Mouse (Mus musculus) MEL (cell line): Measurements from ENCODE around the gene 1600014C10Rik.

Experiments used
- BHLHE40 ChIP-seq: IDR thresholded peaks from 2 replicates; pipeline ENCODE4 v1.6.1; 2012; ENCODE audit warnings: low read depth, mild to moderate bottlenecking, inconsistent platforms, low read length, improper control_type of control experiment, borderline replicate concordance
- EP300 ChIP-seq, 2 experiments: IDR thresholded peaks; 2 replicates each; pipeline ENCODE4 v1.6.1; 2011; ENCODE audit warnings: improper control_type of control experiment in 2 of 2, low read length in 2 of 2, low read depth in 1 of 2, mild to moderate bottlenecking in 1 of 2
- HCFC1 ChIP-seq: IDR thresholded peaks from 2 replicates; pipeline ENCODE4 v1.6.1; 2012; ENCODE audit warnings: low read depth, mild to moderate bottlenecking, inconsistent platforms, low read length, improper control_type of control experiment, moderate library complexity
- MAFK ChIP-seq: IDR thresholded peaks from 2 replicates; pipeline ENCODE4 v1.6.1; 2011; ENCODE audit warnings: low read depth, mild to moderate bottlenecking, low read length, improper control_type of control experiment, borderline replicate concordance
- MAZ ChIP-seq: IDR thresholded peaks from 2 replicates; pipeline ENCODE4 v1.6.1; 2012; ENCODE audit warnings: low read depth, mild to moderate bottlenecking, inconsistent platforms, low read length, improper control_type of control experiment
- POLR2A ChIP-seq, 2 experiments: IDR thresholded peaks; 2 replicates each; pipeline ENCODE4 v1.6.1; 2011 to 2012; ENCODE audit warnings: low read length in 2 of 2, mild to moderate bottlenecking in 2 of 2, control low read depth in 1 of 2, improper control_type of control experiment in 1 of 2, low read depth in 1 of 2, moderate library complexity in 1 of 2; ENCODE audit not compliant: control insufficient read depth in 1 of 2, insufficient read depth in 1 of 2, poor library complexity in 1 of 2
- SMC3 ChIP-seq: IDR thresholded peaks from 2 replicates; pipeline ENCODE4 v1.6.1; 2011; ENCODE audit warnings: low read depth, low read length, improper control_type of control experiment
- TCF12 ChIP-seq: IDR thresholded peaks from 2 replicates; pipeline ENCODE4 v1.6.1; 2014; ENCODE audit warnings: low read depth, mild to moderate bottlenecking, inconsistent platforms, low read length, improper control_type of control experiment, moderate library complexity
- USF2 ChIP-seq, 2 experiments: IDR thresholded peaks; 2 replicates each; pipeline ENCODE4 v1.6.1; 2011 to 2012; ENCODE audit warnings: improper control_type of control experiment in 2 of 2, low read length in 2 of 2, borderline replicate concordance in 1 of 2, inconsistent platforms in 1 of 2, low read depth in 1 of 2, mild to moderate bottlenecking in 1 of 2; ENCODE audit not compliant: insufficient read depth in 1 of 2
- ZKSCAN1 ChIP-seq: IDR thresholded peaks from 2 replicates; pipeline ENCODE4 v1.6.1; 2012; ENCODE audit warnings: low read depth, mild to moderate bottlenecking, inconsistent platforms, low read length, improper control_type of control experiment, moderate library complexity

- TF ChIP-seq TCF12 (no peak), HCFC1 (no peak), EP300 (IDR thresholded peaks at IDR 0.05; ENCODE audit: low read depth in 1 of 2, low read length in 2 of 2) (no peak), BHLHE40 (no peak), USF2 (IDR thresholded peaks at IDR 0.05; ENCODE audit: borderline replicate concordance in 1 of 2, insufficient read depth in 1 of 2, low read depth in 1 of 2, low read length in 2 of 2) (no peak), MAFK (no peak), MAZ (no peak), POLR2A (IDR thresholded peaks at IDR 0.05; ENCODE audit: control insufficient read depth in 1 of 2, insufficient read depth in 1 of 2, low read depth in 1 of 2, low read length in 2 of 2, poor library complexity in 1 of 2) (no peak), ZKSCAN1 (no peak), SMC3 (no peak)
These were observed 8.1 kb downstream of the 1600014C10Rik start for GRCm38 (mm10) chr7:38191146-38191545.
